Mouse (Mus musculus) lung, postnatal 0 days (tissue): ENCODE results near the gene Neurl2.

Experiments
- CTCF ChIP-seq: IDR thresholded peaks from 2 replicates; pipeline ENCODE4 v1.5.1; 2016; ENCODE audit warnings: antibody characterized with exemption, mild to moderate bottlenecking
- EP300 ChIP-seq: IDR thresholded peaks from 2 replicates; pipeline ENCODE4 v1.6.1; 2016; ENCODE audit warnings: antibody characterized with exemption, mild to moderate bottlenecking, control low read depth

GRCm38 (mm10) chr2:164806614-164807013 lies 26.6 kb downstream of the Neurl2 start:
- TF ChIP-seq EP300 (no peak), CTCF (no peak)
